Mouse (Mus musculus): ENCODE measurements around the gene Rps11.

Gene Rps11

GRCm38 (mm10) chr7:45082401-45083299, 41.6 kb downstream of the Rps11 start:
- DNase-seq = no peak

DNA sequence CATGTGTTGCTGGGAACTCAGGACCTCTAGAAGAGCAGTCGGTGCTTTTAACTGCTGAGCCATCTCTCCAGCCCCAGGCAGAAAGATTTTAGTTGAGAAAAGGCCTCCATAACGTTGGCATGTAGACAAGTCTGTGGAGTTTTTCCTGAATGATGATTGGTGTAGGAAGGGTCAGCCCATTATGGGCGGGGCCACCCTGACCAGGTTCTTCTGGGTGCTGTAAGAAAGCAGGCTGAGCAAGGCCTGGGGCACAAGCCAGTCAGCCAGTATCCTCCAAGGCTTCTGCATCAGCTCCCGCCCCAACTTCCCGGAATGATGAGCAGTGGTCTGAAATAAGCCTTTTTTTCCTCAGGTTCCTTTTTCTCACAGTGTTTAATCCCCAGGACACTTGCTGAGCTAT, 43.2 kb downstream of the Rps11 start:
- DNase-seq = no peak

GRCm38 (mm10) chr7:45079856-45080255, 44.4 kb downstream of the Rps11 start:
- peak; percentile 84 for DNase-seq

DNA sequence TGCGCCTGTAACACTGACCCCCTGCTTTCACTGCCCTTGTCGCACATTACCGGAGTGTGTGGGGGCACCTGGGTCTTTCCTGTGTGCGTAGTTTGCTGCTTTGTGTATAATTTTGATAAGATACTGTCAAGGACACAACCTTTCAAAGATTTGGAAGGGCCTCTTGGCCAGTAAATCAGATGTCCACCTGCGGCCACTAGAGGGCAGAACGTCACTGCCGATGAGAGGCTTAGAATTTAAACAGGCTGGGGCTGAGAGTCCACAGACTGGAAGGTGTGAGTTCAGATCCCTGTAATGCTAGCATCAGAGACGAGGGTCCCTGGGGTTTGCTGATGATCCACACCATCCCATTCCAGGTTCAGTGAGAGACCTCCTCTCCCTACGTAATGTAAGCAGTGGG, 45.7 kb downstream of the Rps11 start:
- no peak for DNase-seq

GRCm38 (mm10) chr7:45077829-45078228, 46.4 kb downstream of the Rps11 start:
- DNase-seq = no peak

GRCm38 (mm10) chr7:45077322-45077721, 46.9 kb downstream of the Rps11 start:
- DNase-seq = no peak

GRCm38 (mm10) chr7:45076501-45076900, 47.7 kb downstream of the Rps11 start:
- no peak for DNase-seq

DNA sequence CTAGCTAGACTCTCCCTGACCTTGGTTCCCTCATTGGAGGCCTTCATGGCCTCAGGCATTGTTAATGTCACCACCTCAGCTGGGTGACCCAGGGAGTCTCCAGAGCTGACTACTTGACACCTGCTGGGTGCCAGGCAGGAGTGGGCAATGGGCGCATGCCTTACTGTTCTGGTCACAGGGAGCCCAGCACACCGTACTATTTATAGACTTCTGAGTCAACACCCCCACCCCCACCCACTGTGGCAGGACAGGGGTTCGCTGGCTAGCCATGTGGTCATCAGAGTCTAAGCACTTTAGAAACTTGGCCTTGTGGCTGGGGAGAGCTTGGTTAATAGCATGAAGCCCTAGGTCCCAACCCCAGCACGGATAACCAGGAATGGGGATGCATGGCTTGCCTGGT, 48.8 kb downstream of the Rps11 start:
- DNase-seq = peak; percentile 54

DNA sequence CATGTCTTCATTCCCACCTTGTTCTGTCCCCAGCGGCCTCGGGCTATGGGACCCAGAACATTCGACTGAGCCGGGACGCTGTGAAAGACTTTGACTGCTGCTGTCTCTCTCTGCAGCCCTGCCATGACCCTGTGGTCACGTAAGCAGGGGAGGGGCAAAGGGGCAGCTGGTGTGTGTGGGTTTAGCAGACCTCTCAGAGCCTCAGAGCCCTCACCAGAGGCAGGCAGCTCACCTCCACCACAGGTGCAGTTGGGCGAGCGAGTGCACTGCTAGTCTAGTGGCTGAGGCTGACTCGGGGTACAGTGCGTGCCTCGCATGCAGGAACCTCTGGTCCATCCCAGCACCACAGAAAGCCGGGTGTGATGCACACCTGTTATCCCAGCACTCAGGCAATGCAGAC, 50.3 kb downstream of the Rps11 start:
- DNase-seq = no peak

DNA sequence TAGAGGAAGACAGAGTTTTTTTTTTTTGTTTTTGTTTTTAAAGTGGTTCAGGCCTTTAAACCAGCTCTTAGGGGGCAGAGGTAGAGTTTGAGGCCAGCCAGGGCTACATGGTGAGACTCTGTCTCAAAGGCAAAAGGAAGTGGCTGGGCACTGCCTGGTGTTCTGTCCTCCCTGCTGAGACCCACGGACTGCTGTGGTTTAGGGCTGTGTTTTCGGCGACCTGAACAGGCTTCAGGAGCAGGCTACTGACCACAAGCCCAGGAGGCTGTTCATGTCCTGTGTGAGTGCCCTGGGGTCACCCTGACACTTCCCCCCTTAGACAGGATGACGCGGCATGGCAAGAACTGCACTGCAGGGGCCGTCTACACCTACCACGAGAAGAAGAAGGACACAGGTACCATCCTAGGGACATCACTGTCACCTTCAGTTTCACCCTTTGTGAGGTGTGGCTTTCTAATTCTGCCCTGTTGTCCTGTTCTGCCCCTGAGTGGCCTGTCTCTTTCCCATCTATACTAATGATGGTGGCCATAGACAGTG, 51.0 kb downstream of the Rps11 start:
- DNase-seq = no peak
